In genomic region chr3:60832385-60832784, GRCm38 (mm10) we compare ENCODE assay signal across 23 mouse cellular contexts.
A peak's percentile ranks its signal among the peaks of the same experiment; 100 is the strongest.
DNase-seq lines count a peak whose midpoint lies in the region; ATAC-seq and TF ChIP-seq lines count a peak whose summit lies in the region.
"Had no signal": no experiment of that assay in that cellular context is flagged by ENCODE, and none has a peak within 500 bp of the region (broad histone marks: within the 10 kb centered on the region; RNA-seq: fewer than 3 reads in every experiment).

No protein-coding gene starts in this region.

- no peak for TF ChIP-seq POLR2A in thymus, adult 2 months (IDR thresholded peaks at IDR 0.05; ENCODE audit: control insufficient read depth, extremely low read depth, insufficient read depth, low read length, poor library complexity)

- H3K4me1 ChIP-seq in liver, embryonic 13.5 days (replicated peaks), result peaks cover 7% of the 10 kb centered on the region
- H3K4me1 ChIP-seq in liver, postnatal 0 days (ENCODE audit: insufficient read depth), result peaks cover 5% of the 10 kb centered on the region; the same call in 1 of the 2 replicates
- H3K4me1 ChIP-seq in thymus, adult 2 months (replicated peaks; ENCODE audit: control insufficient read depth, insufficient read depth, low read length), result no peaks in the 10 kb centered on the region
- H3K4me1 ChIP-seq: embryonic facial prominence, embryonic 12.5 days; forebrain, embryonic 13.5 days; heart, embryonic 10.5 days; heart, embryonic 15.5 days; hindbrain, embryonic 13.5 days had no signal

- ATAC-seq in erythroid progenitor cell, adult 5-6 weeks (replicated peaks; ENCODE audit: low FRiP score, poor library complexity, severe bottlenecking), result peak; percentile 91
- ATAC-seq in liver, embryonic 13.5 days (ENCODE audit: low read depth), result peak; percentile 83
- peak; percentile 62 for ATAC-seq in liver, postnatal 0 days
- ATAC-seq in inflammation-experienced regulatory T-cells, adult 6 months, result no peak
- ATAC-seq: activated CD4-positive, CD25-positive, alpha-beta regulatory T cell, adult 4 months; forebrain, embryonic 13.5 days; hindbrain, postnatal 0 days; Patski had no signal

- H3K9me3 ChIP-seq in liver, embryonic 13.5 days (replicated peaks), result no peaks in the 10 kb centered on the region
- no peaks in the 10 kb centered on the region for H3K9me3 ChIP-seq in liver, postnatal 0 days (ENCODE audit: low read length)
- H3K9me3 ChIP-seq: embryonic facial prominence, embryonic 12.5 days; forebrain, embryonic 13.5 days; heart, embryonic 10.5 days; heart, embryonic 15.5 days; hindbrain, embryonic 13.5 days had no signal

- peak; percentile 52 for DNase-seq in c-Kit-negative CD71-positive TER-119-positive erythroid progenitor cells, embryonic 14.5 days (ENCODE audit: low read depth, low spot score)
- DNase-seq in liver, embryonic 13.5 days, result peak; percentile 52
- DNase-seq in liver, postnatal 0 days, result peak; percentile 24
- DNase-seq in frontal cortex, postnatal 36 days (ENCODE audit: low spot score in 2 of 2), result no peak
- DNase-seq in kidney, adult 8-10 months, result no peak
- no peak for DNase-seq in thymus, adult 2 months
- DNase-seq: adrenal gland, postnatal 14 days; cerebellum, adult 11 months; cerebellum, adult 8-10 months; cerebellum, postnatal 25 days; gastrocnemius, postnatal 36 days; heart, adult 18-20 months; heart, postnatal 14 days had no signal

- H3K9ac ChIP-seq in liver, embryonic 13.5 days, result no peak overlapping the region
- H3K9ac ChIP-seq in liver, postnatal 0 days (replicated peaks), result no peak overlapping the region
- H3K9ac ChIP-seq: embryonic facial prominence, embryonic 12.5 days; forebrain, embryonic 13.5 days; heart, embryonic 15.5 days; hindbrain, embryonic 13.5 days had no signal

- peak; percentile 76 for TF ChIP-seq EP300 in liver, postnatal 0 days (IDR thresholded peaks at IDR 0.05; ENCODE audit: low read depth)

- H3K4me2 ChIP-seq in liver, embryonic 13.5 days, result no peak overlapping the region
- H3K4me2 ChIP-seq in liver, postnatal 0 days (ENCODE audit: low read depth, low read length), result no peak overlapping the region
- H3K4me2 ChIP-seq: embryonic facial prominence, embryonic 12.5 days; forebrain, embryonic 13.5 days; heart, embryonic 15.5 days; hindbrain, embryonic 13.5 days had no signal

- H3K27me3 ChIP-seq in liver, embryonic 13.5 days, result no peaks in the 10 kb centered on the region
- no peaks in the 10 kb centered on the region for H3K27me3 ChIP-seq in liver, postnatal 0 days (ENCODE audit: insufficient read depth, low read length)
- no peaks in the 10 kb centered on the region for H3K27me3 ChIP-seq in thymus, adult 2 months (ENCODE audit: control insufficient read depth, insufficient read depth, low read length)
- H3K27me3 ChIP-seq: embryonic facial prominence, embryonic 12.5 days; forebrain, embryonic 13.5 days; heart, embryonic 15.5 days; hindbrain, embryonic 13.5 days had no signal

- H3K36me3 ChIP-seq in liver, embryonic 13.5 days, result no peaks in the 10 kb centered on the region
- H3K36me3 ChIP-seq in liver, postnatal 0 days (replicated peaks; ENCODE audit: insufficient read depth, low read length), result no peaks in the 10 kb centered on the region
- H3K36me3 ChIP-seq in thymus, adult 2 months (ENCODE audit: control insufficient read depth, insufficient read depth, low read length), result no peaks in the 10 kb centered on the region
- H3K36me3 ChIP-seq: embryonic facial prominence, embryonic 12.5 days; heart, embryonic 10.5 days; heart, embryonic 15.5 days; hindbrain, embryonic 13.5 days had no signal

- WGBS in liver, embryonic 13.5 days (ENCODE audit: insufficient replicate concordance), result 48% methylated on average over 4 of the region's 4 CpGs
- 76% methylated on average over 4 of the region's 4 CpGs for WGBS in liver, postnatal 0 days (ENCODE audit: insufficient replicate concordance)
- 96% methylated on average over 4 of the region's 4 CpGs for whole genome bisulfite sequencing in thymus, adult 2 months

- H3K27ac ChIP-seq in liver, embryonic 13.5 days, result peak overlapping the region; percentile 39; the same call in 1 of the 2 replicates
- H3K27ac ChIP-seq in liver, postnatal 0 days (ENCODE audit: low read depth), result no peak overlapping the region
- H3K27ac ChIP-seq in thymus, adult 2 months (ENCODE audit: control insufficient read depth, insufficient read depth, low read length), result no peak overlapping the region
- H3K27ac ChIP-seq: embryonic facial prominence, embryonic 12.5 days; forebrain, embryonic 13.5 days; heart, embryonic 10.5 days; heart, embryonic 15.5 days; hindbrain, embryonic 13.5 days; hindbrain, postnatal 0 days had no signal

- peak; percentile 62 for TF ChIP-seq CTCF in liver, postnatal 0 days (IDR thresholded peaks at IDR 0.05; ENCODE audit: low read depth)
- TF ChIP-seq CTCF in thymus, adult 2 months (IDR thresholded peaks at IDR 0.05; ENCODE audit: borderline replicate concordance, control insufficient read depth, extremely low read depth, insufficient read depth, low read length, poor library complexity), result no peak

- H3K4me3 ChIP-seq in liver, embryonic 13.5 days (replicated peaks), result no peak overlapping the region
- no peak overlapping the region for H3K4me3 ChIP-seq in liver, postnatal 0 days (ENCODE audit: low read depth, low read length)
- no peak overlapping the region for H3K4me3 ChIP-seq in thymus, adult 2 months (ENCODE audit: control insufficient read depth, insufficient read depth, low read length)
- H3K4me3 ChIP-seq: embryonic facial prominence, embryonic 12.5 days; forebrain, embryonic 13.5 days; heart, embryonic 10.5 days; heart, embryonic 15.5 days; hindbrain, embryonic 13.5 days had no signal

Comparison
In these comparisons a context has a peak if more than half of its experiments do, and no peak if none do; other contexts are left out.
1. DNase-seq: peak in c-Kit-negative CD71-positive TER-119-positive erythroid progenitor cells, embryonic 14.5 days (single experiment), liver, embryonic 13.5 days (single experiment) and liver, postnatal 0 days (single experiment); none in frontal cortex, postnatal 36 days (0 of 2), kidney, adult 8-10 months (0 of 2) and thymus, adult 2 months (single experiment).